Mouse (Mus musculus): ENCODE data around the gene Crmp1. TPM values are rescaled to one million over a fixed set of nuclear protein-coding genes. Genes with fewer than 3 reads are reported as not detected.

Crmp1 gene
- polyA plus RNA-seq, 1 experiment from 2014 or later, result 6.8 TPM

DNA sequence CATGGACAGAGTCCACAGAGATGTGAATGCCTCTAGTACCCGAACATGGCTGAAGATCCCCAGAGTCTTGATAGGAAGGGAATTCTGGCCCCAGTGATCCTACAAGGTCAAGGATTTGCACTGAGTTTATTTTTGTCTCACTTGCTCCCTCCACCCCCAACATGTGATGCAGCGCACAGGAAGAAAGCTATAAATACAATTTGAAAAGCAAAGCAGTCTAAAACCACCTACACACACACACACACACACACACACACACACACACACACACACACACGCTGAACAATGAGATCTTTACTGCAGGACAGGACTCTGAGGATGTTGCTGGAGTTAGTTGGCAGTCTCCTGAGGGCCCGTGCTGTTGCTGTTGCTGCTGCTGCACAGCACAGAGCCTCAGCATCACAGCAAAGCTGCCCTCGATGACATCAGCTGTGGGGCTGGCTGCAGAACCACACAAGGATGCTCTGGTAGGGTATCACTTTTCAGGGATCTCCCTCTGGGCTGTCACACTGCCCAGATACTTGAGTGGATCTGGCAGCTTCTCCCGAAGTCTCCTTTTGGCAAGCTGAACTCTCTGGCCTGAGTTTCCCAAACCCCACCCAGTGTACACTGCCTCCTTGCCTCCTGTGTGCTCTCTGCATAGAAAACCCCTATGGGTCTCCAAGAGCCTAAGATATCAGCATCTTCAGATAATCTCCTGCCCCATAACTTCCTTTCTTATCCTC, 13.6 kb upstream of the Crmp1 start:
- H3K4me1 ChIP-seq (replicated peaks; ENCODE audit: control insufficient read depth, insufficient read depth), result no peaks in the 10 kb centered on the region
- H3K9me3 ChIP-seq (ENCODE audit: control insufficient read depth, low read length), result no peaks in the 10 kb centered on the region
- no peaks in the 10 kb centered on the region for H3K36me3 ChIP-seq (ENCODE audit: control insufficient read depth, insufficient read depth, low read length)
- no peak overlapping the region for H3K4me2 ChIP-seq (replicated peaks; ENCODE audit: low read depth)
- no peak overlapping the region for H3K9ac ChIP-seq (ENCODE audit: low read length)
- no peak overlapping the region for H3K27ac ChIP-seq (replicated peaks)
- 46% methylated on average over 6 of the region's 6 CpGs for WGBS
- ATAC-seq (ENCODE audit: low FRiP score, low TSS enrichment) (no peak), DNase-seq (ENCODE audit: low spot score) (no peak)
- no peaks in the 10 kb centered on the region for H3K27me3 ChIP-seq (ENCODE audit: control insufficient read depth, insufficient read depth, low read length)
- TF ChIP-seq EP300 (optimal IDR thresholded peaks at IDR 0.05), result no peak
- no peak for TF ChIP-seq CTCF (IDR thresholded peaks at IDR 0.05; ENCODE audit: low read depth)
- H3K4me3 ChIP-seq (ENCODE audit: low read depth, low read length), result no peak overlapping the region

DNA sequence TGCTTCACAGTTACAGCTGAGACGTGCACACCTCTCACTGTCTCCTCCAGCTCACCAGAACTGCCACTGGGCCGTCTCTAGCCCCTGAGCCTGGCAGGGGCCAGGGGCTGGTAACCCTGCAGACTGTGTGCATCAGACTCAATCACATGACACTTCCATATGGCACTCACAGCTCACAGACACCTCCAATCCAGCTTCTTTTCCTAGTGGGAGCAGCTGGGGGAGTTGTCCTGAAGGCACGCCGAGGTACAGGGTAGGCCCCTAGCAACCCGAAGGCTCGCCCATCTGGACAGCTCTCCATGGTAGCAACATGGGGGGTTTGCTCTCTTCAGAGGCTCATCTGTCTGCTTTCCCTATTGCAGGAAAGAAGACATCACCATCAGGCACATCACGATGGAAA, 12.8 kb upstream of the Crmp1 start:
- TF ChIP-seq CTCF (IDR thresholded peaks at IDR 0.05; ENCODE audit: low read depth) (no peak), EP300 (optimal IDR thresholded peaks at IDR 0.05) (no peak)
- no peak overlapping the region for H3K4me3 ChIP-seq (ENCODE audit: low read depth, low read length)
- H3K9me3 ChIP-seq (ENCODE audit: control insufficient read depth, low read length), result no peaks in the 10 kb centered on the region
- ATAC-seq (ENCODE audit: low FRiP score, low TSS enrichment), result no peak
- H3K36me3 ChIP-seq (ENCODE audit: control insufficient read depth, insufficient read depth, low read length), result no peaks in the 10 kb centered on the region
- H3K27me3 ChIP-seq (ENCODE audit: control insufficient read depth, insufficient read depth, low read length), result no peaks in the 10 kb centered on the region
- WGBS, result 71% methylated on average over 7 of the region's 7 CpGs
- no peak overlapping the region for H3K4me2 ChIP-seq (replicated peaks; ENCODE audit: low read depth)
- H3K4me1 ChIP-seq (replicated peaks; ENCODE audit: control insufficient read depth, insufficient read depth), result no peaks in the 10 kb centered on the region
- no peak overlapping the region for H3K9ac ChIP-seq (ENCODE audit: low read length)
- no peak for DNase-seq (ENCODE audit: low spot score)
- no peak overlapping the region for H3K27ac ChIP-seq (replicated peaks)

DNA sequence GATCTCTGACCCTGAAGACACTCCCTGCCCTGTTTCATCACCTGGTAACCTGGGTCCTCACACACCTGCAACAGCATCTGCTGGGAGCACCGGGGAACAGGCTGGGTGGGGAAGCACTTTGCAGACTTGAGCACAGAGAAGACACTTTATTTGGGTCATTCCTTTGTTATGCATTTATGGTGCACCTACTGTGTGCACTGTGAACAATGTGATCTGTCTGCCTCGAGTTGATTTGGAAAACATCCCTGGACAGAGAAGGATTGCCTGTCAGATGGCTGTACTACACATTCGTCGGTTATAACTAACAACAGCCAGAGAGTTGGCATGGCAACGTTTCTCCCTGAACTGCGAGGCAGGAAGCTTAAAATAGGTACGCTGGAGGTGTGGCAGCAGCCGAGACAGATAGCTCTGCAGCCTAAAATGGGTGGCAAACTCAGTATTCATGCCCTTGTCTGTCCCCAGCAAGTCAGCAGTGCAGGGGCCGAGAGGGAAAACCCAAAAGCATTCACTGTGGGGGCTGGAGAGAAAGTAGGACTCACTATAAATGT, 8.7 kb upstream of the Crmp1 start:
- Histone ChIP-seq H3K36me3 (ENCODE audit: control insufficient read depth, insufficient read depth, low read length) (no peaks in the 10 kb centered on the region), H3K4me3 (ENCODE audit: low read depth, low read length) (no peak overlapping the region), H3K4me2 (replicated peaks; ENCODE audit: low read depth) (no peak overlapping the region), H3K27me3 (ENCODE audit: control insufficient read depth, insufficient read depth, low read length) (no peaks in the 10 kb centered on the region), H3K27ac (replicated peaks) (no peak overlapping the region), H3K9ac (ENCODE audit: low read length) (no peak overlapping the region), H3K9me3 (ENCODE audit: control insufficient read depth, low read length) (no peaks in the 10 kb centered on the region), H3K4me1 (replicated peaks; ENCODE audit: control insufficient read depth, insufficient read depth) (no peaks in the 10 kb centered on the region)
- WGBS, result 27% methylated on average over 9 of the region's 9 CpGs
- DNase-seq (ENCODE audit: low spot score) (no peak), ATAC-seq (ENCODE audit: low FRiP score, low TSS enrichment) (no peak)
- no peak for TF ChIP-seq EP300 (optimal IDR thresholded peaks at IDR 0.05)
- TF ChIP-seq CTCF (IDR thresholded peaks at IDR 0.05; ENCODE audit: low read depth), result no peak

DNA sequence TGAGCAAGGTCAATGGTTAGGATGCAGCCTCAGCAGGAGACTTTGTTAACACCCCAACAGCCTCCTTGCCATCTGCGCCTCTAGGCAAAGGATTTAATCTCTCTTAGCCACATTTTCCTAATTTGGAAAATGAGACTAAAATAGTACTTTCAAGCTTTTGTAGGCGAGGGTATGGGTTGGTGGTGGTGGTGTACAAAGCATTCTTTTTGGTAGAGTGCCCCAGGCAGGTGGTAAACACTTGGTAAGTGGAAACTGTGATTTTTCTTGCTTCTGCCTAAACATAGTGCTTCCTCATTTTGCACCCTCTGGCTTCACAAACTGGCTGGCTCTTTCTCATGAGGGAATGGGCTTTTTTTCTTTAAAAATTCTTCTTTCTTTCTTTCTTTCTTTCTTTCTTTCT, 3.1 kb upstream of the Crmp1 start:
- Histone ChIP-seq H3K4me1 (replicated peaks; ENCODE audit: control insufficient read depth, insufficient read depth) (no peaks in the 10 kb centered on the region), H3K27me3 (ENCODE audit: control insufficient read depth, insufficient read depth, low read length) (peaks cover 20% of the 10 kb centered on the region), H3K9ac (ENCODE audit: low read length) (no peak overlapping the region), H3K36me3 (ENCODE audit: control insufficient read depth, insufficient read depth, low read length) (no peaks in the 10 kb centered on the region), H3K9me3 (ENCODE audit: control insufficient read depth, low read length) (no peaks in the 10 kb centered on the region), H3K4me3 (ENCODE audit: low read depth, low read length) (no peak overlapping the region), H3K27ac (replicated peaks) (no peak overlapping the region), H3K4me2 (replicated peaks; ENCODE audit: low read depth) (no peak overlapping the region)
- TF ChIP-seq CTCF (IDR thresholded peaks at IDR 0.05; ENCODE audit: low read depth) (no peak), EP300 (optimal IDR thresholded peaks at IDR 0.05) (no peak)
- WGBS, result 25% methylated on average over 2 of the region's 2 CpGs
- DNase-seq (ENCODE audit: low spot score) (no peak), ATAC-seq (ENCODE audit: low FRiP score, low TSS enrichment) (no peak)

DNA sequence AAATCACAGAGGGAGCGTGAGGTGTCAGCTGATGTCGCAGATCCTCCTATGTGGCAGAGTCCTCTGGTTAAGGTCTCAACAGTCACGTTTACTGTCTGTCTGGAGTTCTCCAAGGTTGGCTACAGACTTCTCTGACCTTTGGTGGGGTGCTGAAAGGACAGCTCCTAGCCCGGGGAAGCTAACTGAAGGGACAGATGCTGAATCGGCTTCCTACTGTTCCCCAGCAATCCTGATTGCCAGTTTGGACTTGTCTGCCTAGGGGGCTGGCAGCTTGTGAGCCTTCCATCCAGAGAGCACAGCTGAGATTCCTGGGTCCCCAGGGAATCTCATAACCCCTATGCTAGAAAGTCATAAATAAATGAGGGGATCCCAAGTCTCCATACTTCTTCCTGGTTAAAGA, 1.2 kb upstream of the Crmp1 start:
- no peak for TF ChIP-seq CTCF (IDR thresholded peaks at IDR 0.05; ENCODE audit: low read depth)
- no peak for TF ChIP-seq EP300 (optimal IDR thresholded peaks at IDR 0.05)
- Histone ChIP-seq H3K9me3 (ENCODE audit: control insufficient read depth, low read length) (no peaks in the 10 kb centered on the region), H3K27me3 (ENCODE audit: control insufficient read depth, insufficient read depth, low read length) (peaks cover 27% of the 10 kb centered on the region), H3K4me2 (replicated peaks; ENCODE audit: low read depth) (no peak overlapping the region), H3K27ac (replicated peaks) (no peak overlapping the region), H3K4me3 (ENCODE audit: low read depth, low read length) (no peak overlapping the region), H3K9ac (ENCODE audit: low read length) (no peak overlapping the region), H3K36me3 (ENCODE audit: control insufficient read depth, insufficient read depth, low read length) (no peaks in the 10 kb centered on the region), H3K4me1 (replicated peaks; ENCODE audit: control insufficient read depth, insufficient read depth) (no peaks in the 10 kb centered on the region)
- 5% methylated on average over 5 of the region's 5 CpGs for WGBS
- no peak for ATAC-seq (ENCODE audit: low FRiP score, low TSS enrichment)
- peak; percentile 61 for DNase-seq (ENCODE audit: low spot score)

DNA sequence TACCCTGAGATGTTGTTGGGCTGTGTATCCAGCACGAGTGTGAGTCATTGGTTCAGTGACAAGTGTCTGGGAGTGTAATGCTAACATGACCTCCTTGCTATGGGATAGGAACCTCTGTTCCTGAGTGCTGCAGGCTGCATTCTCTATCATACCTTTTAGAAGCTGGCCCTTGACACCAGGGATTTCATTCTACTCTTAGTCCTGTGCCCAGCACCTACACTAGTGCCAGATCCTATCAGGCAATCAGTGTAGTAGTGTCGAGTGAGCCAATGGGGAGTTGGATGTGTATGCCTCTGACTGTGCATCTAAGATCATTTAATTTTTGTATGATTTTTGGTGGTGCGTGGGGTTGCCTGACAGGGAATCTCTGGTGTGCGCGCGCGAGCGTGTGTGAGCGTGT, 516 bp upstream of the Crmp1 start:
- Histone ChIP-seq H3K4me3 (ENCODE audit: low read depth, low read length) (no peak overlapping the region), H3K4me1 (replicated peaks; ENCODE audit: control insufficient read depth, insufficient read depth) (no peaks in the 10 kb centered on the region)
- no peak for DNase-seq (ENCODE audit: low spot score)

More for the DNA sequence above, 516 bp upstream of the Crmp1 start:
- no peaks in the 10 kb centered on the region for H3K36me3 ChIP-seq (ENCODE audit: control insufficient read depth, insufficient read depth, low read length)
- no peak overlapping the region for H3K27ac ChIP-seq (replicated peaks)
- no peak for TF ChIP-seq EP300 (optimal IDR thresholded peaks at IDR 0.05)
- TF ChIP-seq CTCF (IDR thresholded peaks at IDR 0.05; ENCODE audit: low read depth), result no peak
- WGBS, result 13% methylated on average over 9 of the region's 9 CpGs
- no peak for ATAC-seq (ENCODE audit: low FRiP score, low TSS enrichment)
- H3K9ac ChIP-seq (ENCODE audit: low read length), result no peak overlapping the region
- peaks cover 30% of the 10 kb centered on the region for H3K27me3 ChIP-seq (ENCODE audit: control insufficient read depth, insufficient read depth, low read length)
- H3K4me2 ChIP-seq (replicated peaks; ENCODE audit: low read depth), result no peak overlapping the region
- H3K9me3 ChIP-seq (ENCODE audit: control insufficient read depth, low read length), result no peaks in the 10 kb centered on the region
